Mouse (Mus musculus) kidney, adult 2 months (tissue): ENCODE data around the gene Ms4a6d. TPM values are rescaled to one million over a fixed set of nuclear protein-coding genes. Genes with fewer than 3 reads are reported as not detected.

Source experiments
- DNase-seq: peaks from one replicate; pipeline ENCODE4 v3.0.0; 2021
- H3K27ac ChIP-seq: fragments of 200-500 bp; 2 replicates; pipeline ENCODE4 v1.5.1; 2012; ENCODE audit warnings: low read depth, low read length, control low read depth, inconsistent platforms; ENCODE audit not compliant: insufficient read depth
- H3K27me3 ChIP-seq: fragments of 200-500 bp; replicated peaks from 2 replicates; pipeline ENCODE4 v1.6.1; 2012; ENCODE audit warnings: mild to moderate bottlenecking, moderate library complexity, low read length, inconsistent platforms; ENCODE audit not compliant: control insufficient read depth, insufficient read depth
- H3K36me3 ChIP-seq: fragments of 200-500 bp; 2 replicates; pipeline ENCODE4 v1.6.1; 2012; ENCODE audit warnings: mild to moderate bottlenecking, moderate library complexity, low read length, inconsistent platforms; ENCODE audit not compliant: control insufficient read depth, insufficient read depth
- H3K4me1 ChIP-seq: fragments of 200-500 bp; 2 replicates; pipeline ENCODE4 v1.6.1; 2011; ENCODE audit warnings: low read length; ENCODE audit not compliant: control insufficient read depth, insufficient read depth
- H3K4me3 ChIP-seq: fragments of 200-500 bp; 2 replicates; pipeline ENCODE4 v1.5.1; 2011; ENCODE audit warnings: mild to moderate bottlenecking, low read depth, low read length, control low read depth; ENCODE audit not compliant: insufficient read depth
- CTCF ChIP-seq: fragments of 200-500 bp; conservative IDR thresholded peaks from 2 replicates; pipeline ENCODE4 v1.5.1; 2011; ENCODE audit warnings: low read depth, mild to moderate bottlenecking, control low read depth, low read length, moderate library complexity, mixed read lengths; ENCODE audit not compliant: insufficient read depth, insufficient read length
- POLR2A ChIP-seq: fragments of 200-500 bp; IDR thresholded peaks from one replicate; pipeline ENCODE4 v1.6.1; 2011; ENCODE audit warnings: low read depth, low read length, control low read depth
- WGBS: fragments of 180-500 bp; shearing (Covaris S2); methylation state at CpG from one replicate; pipeline ENCODE4 v1.1.7; 2018; 5-methylcytosine and 5-hydroxymethylcytosine counted together
- polyA plus RNA-seq: library from polyadenylated mRNA; depleted of rRNA; stranded (reverse); fragments of >200 nt; gene quantifications from 2 replicates; pipeline ENCODE4 v1.2.3, GENCODE M21; 2012; rRNA removed

Ms4a6d gene
- 0.64 and 0.94 TPM in 2 replicates for polyA plus RNA-seq

DNA sequence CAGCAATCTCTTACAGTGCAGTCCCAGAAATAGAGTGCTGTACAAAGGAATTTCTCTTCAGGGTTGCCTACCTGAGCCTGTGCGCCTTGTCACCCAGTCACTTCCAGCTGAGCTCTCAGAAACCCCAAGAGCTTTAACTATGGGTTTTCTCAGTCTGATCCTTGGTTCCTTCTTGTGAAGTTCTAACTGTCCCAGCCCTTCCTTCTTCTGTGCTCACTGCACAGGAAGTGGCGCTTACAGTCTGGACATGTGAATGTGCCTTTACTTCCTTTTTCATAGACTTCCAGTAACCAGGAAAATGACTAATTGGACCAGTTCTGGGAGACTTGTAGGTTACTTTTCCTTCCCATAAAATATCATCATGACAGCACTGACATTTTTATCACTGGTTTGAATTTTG lies at the start of gene Ms4a6d:
Ms4a6d (minus strand) TSS at position 247 of the 400 bp plus-strand sequence.
- Histone ChIP-seq H3K36me3 (no peaks in the 10 kb centered on the region), H3K27ac (no peak within 1 kb of the TSS), H3K4me1 (no peaks in the 10 kb centered on the region), H3K4me3 (no peak within 1 kb of the TSS), H3K27me3 (no peaks in the 10 kb centered on the region)
- TF ChIP-seq POLR2A (no peak), CTCF (no peak)
- no peak for DNase-seq
- WGBS, result 94% methylated on average over 2 of the region's 2 CpGs

DNA sequence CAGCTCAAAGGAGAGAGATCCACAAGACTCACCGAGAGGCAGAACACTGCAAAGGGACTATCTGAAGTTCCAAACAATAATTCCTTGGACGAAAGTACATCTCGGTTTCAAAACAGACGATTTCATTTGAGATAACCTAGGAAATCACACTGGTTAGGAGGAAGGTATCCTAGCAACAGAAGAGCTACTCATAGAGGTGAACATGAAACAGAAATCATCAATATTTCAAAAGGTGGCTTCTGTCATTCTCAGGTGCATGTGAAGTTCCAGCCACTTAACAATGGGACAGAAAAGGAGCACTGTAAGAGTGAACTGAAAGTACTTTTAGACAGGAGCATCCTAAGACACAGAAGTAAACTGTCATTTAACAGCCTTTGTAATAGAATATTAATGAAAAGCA lies 44.9 kb upstream of the Ms4a6d start:
- DNase-seq, result no peak
- Histone ChIP-seq H3K4me1 (no peaks in the 10 kb centered on the region), H3K36me3 (no peaks in the 10 kb centered on the region), H3K27me3 (no peaks in the 10 kb centered on the region), H3K27ac (no peak overlapping the region), H3K4me3 (no peak overlapping the region)
- WGBS, result 82% methylated on average over 4 of the region's 4 CpGs
- TF ChIP-seq CTCF, result no peak
- TF ChIP-seq POLR2A, result no peak

DNA sequence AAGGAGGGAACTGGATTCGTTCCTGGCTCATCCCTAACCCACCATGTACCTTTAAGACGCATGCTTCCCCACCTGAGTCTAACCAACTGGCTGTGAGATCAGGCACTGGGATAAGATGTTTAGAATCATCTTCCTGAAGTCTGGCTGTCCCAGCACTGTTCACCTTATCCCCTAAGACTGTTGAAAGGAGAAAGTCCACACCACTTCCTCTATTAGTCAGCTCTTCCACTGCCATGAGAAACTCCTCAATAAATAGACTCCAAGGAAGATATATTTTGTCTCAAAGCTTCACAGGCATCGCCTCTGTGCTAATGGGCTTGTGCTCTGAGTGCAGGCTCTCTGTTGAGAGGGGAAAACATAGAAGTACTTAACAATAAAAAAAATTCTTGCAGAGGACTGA lies 41.5 kb upstream of the Ms4a6d start:
- Histone ChIP-seq H3K27me3 (no peaks in the 10 kb centered on the region), H3K36me3 (no peaks in the 10 kb centered on the region), H3K27ac (no peak overlapping the region), H3K4me3 (no peak overlapping the region), H3K4me1 (no peaks in the 10 kb centered on the region)
- DNase-seq, result no peak
- WGBS, result 82% methylated on average over 3 of the region's 3 CpGs
- no peak for TF ChIP-seq CTCF

DNA sequence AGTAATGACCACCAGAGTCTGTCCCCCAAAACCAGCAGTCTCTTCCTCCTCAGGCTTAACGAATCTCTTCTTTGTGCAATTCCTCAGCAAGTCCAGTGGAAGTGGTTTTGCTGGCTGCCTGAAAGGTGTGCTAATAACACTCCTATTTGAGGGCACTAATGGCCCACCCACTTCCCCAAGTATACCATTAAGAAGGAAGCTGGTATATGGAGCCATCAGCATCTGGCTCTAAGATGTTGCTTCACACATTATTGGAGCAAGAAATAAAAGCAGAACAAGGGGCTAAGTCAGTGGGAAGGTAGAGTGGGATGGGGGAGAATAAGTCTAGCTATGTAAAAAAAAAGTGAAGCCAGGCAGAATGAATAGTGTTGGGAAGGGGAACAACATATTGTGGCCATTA lies 36.1 kb upstream of the Ms4a6d start, which contains the start of gene Ms4a3:
Ms4a3 (minus strand) TSS at position 120 of the 400 bp plus-strand sequence.
- H3K4me3 ChIP-seq, result no peak within 1 kb of the TSS
- no peaks in the 10 kb centered on the region for H3K36me3 ChIP-seq
- H3K27ac ChIP-seq, result no peak within 1 kb of the TSS
- DNase-seq, result no peak
- H3K27me3 ChIP-seq, result no peaks in the 10 kb centered on the region
- WGBS, result 53% methylated on average over 1 of the region's 1 CpGs
- no peak for TF ChIP-seq CTCF
- TF ChIP-seq POLR2A, result no peak
- H3K4me1 ChIP-seq, result no peaks in the 10 kb centered on the region

DNA sequence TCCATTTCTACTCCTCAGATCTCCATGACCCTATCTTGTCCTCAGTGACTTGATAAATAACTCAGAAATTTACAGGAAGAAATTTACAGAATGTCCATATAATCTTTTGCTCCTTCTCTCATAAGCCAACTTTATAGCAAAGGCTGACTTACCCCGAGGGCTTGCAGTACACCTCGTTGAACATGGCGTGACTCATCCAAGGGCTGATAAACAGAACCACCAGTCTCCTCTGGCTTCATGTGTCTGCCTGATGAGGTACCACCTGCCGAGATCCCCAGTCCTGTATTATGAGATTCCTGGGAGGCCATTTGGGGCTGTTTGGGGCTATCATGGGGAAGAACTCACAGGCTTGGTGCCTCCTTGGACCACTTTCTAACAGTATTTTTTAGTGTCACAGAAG lies 34.4 kb upstream of the Ms4a6d start:
- H3K27me3 ChIP-seq, result no peaks in the 10 kb centered on the region
- no peaks in the 10 kb centered on the region for H3K36me3 ChIP-seq
- H3K27ac ChIP-seq, result no peak overlapping the region
- 69% methylated on average over 4 of the region's 4 CpGs for WGBS
- no peak overlapping the region for H3K4me3 ChIP-seq
- no peaks in the 10 kb centered on the region for H3K4me1 ChIP-seq
- TF ChIP-seq POLR2A, result no peak
- no peak for TF ChIP-seq CTCF
- DNase-seq, result no peak

DNA sequence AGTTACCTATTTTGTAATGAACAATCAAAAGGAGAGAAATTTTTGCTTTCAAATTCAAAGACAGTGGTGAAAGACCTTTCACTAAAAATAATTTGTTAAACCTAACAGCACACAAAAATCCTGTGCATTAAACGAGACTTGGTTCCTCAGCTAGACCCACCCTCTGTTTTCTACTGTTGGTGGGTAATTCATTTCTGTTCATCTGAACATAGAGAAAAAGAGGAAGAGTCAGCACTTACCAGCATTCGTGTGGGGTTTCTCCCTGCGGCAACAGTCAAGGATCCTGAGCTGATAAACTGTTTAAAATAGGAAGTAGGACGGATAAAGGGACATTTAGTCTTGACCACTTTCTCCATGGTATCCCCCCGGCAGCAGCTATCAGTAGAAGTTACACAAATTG lies 30.9 kb upstream of the Ms4a6d start:
- H3K4me3 ChIP-seq, result no peak overlapping the region
- 79% methylated on average over 5 of the region's 5 CpGs for WGBS
- TF ChIP-seq CTCF (no peak), POLR2A (no peak)

DNA sequence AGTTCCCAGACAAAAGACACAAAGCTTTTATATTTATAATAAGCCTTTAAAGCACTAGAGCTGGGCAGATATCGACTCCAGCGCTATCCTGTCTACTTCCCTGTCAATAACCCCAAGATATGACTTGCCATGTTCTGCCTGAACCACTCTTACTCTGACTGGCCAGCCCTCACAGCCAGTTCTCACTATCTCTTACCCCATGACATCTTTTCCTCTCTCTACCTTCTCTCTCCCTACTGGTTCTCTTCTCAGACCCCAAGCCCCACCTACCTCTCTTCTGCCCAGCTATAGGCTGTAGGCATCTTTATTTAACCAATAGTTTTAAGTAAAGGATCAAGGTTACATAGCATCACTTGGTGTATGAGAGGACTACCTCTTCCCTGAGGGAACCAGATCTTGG lies 29.7 kb upstream of the Ms4a6d start:
- no peaks in the 10 kb centered on the region for H3K36me3 ChIP-seq
- no peak for TF ChIP-seq POLR2A
- no peak for TF ChIP-seq CTCF
- H3K4me1 ChIP-seq, result no peaks in the 10 kb centered on the region
- no peak overlapping the region for H3K27ac ChIP-seq
- H3K27me3 ChIP-seq, result no peaks in the 10 kb centered on the region
- no peak overlapping the region for H3K4me3 ChIP-seq
- DNase-seq, result no peak
- 66% methylated on average over 2 of the region's 2 CpGs for WGBS

More for the DNA sequence above, 30.9 kb upstream of the Ms4a6d start:
- Histone ChIP-seq H3K27ac (no peak overlapping the region), H3K4me1 (no peaks in the 10 kb centered on the region), H3K36me3 (no peaks in the 10 kb centered on the region), H3K27me3 (no peaks in the 10 kb centered on the region)
- DNase-seq, result no peak

DNA sequence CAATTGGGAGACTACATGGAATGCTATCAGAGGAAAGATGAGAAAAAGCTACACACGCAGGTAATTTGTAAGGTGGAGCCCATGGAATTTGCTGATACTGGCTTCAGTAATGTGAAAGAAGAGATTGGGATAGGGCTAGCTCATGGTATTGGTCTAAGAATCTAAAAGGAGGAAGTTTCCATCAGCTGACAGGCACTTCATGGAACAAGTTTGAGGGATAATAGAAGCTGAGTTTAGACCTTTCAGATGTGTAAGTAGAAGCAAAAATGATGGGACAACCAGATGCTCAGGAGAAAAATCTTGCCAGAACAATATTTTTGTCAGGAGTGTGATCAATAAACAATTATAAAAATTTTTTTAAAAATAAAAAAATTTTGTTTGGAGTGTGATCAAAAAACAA lies 29.1 kb upstream of the Ms4a6d start:
- 78% methylated on average over 1 of the region's 1 CpGs for WGBS
- Histone ChIP-seq H3K4me1 (no peaks in the 10 kb centered on the region), H3K27me3 (no peaks in the 10 kb centered on the region), H3K27ac (no peak overlapping the region), H3K36me3 (no peaks in the 10 kb centered on the region), H3K4me3 (no peak overlapping the region)
- DNase-seq, result no peak
- TF ChIP-seq POLR2A, result no peak
- no peak for TF ChIP-seq CTCF
